Comparison of ENCODE assay signal across 29 mouse cellular contexts in the genomic region with DNA sequence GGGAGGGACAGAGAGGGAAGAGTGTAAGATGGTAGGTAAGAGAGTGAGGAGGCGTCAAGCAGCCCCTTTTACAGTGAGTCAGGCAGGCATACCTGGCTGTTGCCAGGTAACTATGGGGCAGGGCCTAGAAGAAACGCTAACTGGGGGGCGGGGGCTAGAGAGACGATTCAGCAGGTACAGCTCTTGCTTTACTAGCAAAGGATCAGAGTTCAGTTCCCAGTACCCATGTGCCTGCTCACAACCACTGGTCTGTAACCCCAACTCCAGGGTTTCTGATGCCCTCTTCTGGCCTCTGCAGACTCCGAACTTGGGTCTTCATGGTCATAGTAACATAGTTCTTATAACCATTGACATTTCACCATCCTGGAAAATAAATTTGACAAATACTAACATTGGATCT. TPM values are rescaled to one million over a fixed set of nuclear protein-coding genes. Genes with fewer than 3 reads are reported as not detected.
DNase-seq lines count a peak whose midpoint lies in the region; ATAC-seq and TF ChIP-seq lines count a peak whose summit lies in the region.
"Had no signal": no experiment of that assay in that cellular context is flagged by ENCODE, and none has a peak within 500 bp of the region (broad histone marks: within the 10 kb centered on the region; RNA-seq: fewer than 3 reads in every experiment).

No protein-coding gene starts in this region.

- H3K4me2 ChIP-seq in liver, postnatal 0 days (ENCODE audit: low read depth, low read length), result no peak overlapping the region
- no peak overlapping the region for H3K4me2 ChIP-seq in kidney, postnatal 0 days (ENCODE audit: low read length)
- H3K4me2 ChIP-seq: embryonic facial prominence, embryonic 13.5 days; forebrain, embryonic 12.5 days had no signal

- H3K9ac ChIP-seq in liver, adult 2 months (ENCODE audit: low read depth, low read length), result no peak overlapping the region
- no peak overlapping the region for H3K9ac ChIP-seq in liver, postnatal 0 days (replicated peaks)
- H3K9ac ChIP-seq in kidney, postnatal 0 days (ENCODE audit: low read depth, low read length), result no peak overlapping the region
- H3K9ac ChIP-seq: embryonic facial prominence, embryonic 13.5 days; forebrain, embryonic 12.5 days; hindbrain, embryonic 15.5 days; limb, embryonic 13.5 days; liver, embryonic 14.5 days; neural tube, embryonic 13.5 days; stomach, embryonic 15.5 days had no signal

- peaks cover 7% of the 10 kb centered on the region; the same call in 1 of the 2 replicates for H3K79me2 ChIP-seq in liver, adult 2 months (ENCODE audit: control insufficient read depth, insufficient read depth, low read length)

- DNase-seq in cerebellum, adult 2 months, result no peak
- no peak for DNase-seq in cerebellum, adult 18-20 months
- peak; percentile 69 for DNase-seq in liver, adult 2 months (ENCODE audit: extremely low read depth, low read depth, low spot score)
- no peak for DNase-seq in liver, postnatal 0 days
- no peak for DNase-seq in kidney, postnatal 0 days (ENCODE audit: low spot score)
- no peak for DNase-seq in left cerebral cortex, postnatal 4 days
- DNase-seq in frontal cortex, postnatal 25 days (ENCODE audit: low spot score in 2 of 2), result no peak
- DNase-seq in urinary bladder, postnatal 25 days (ENCODE audit: low spot score), result no peak
- DNase-seq: adrenal gland, postnatal 10 days; cerebellum, adult 8-10 months; cerebellum, postnatal 36 days; embryo, embryonic 11 days; heart, postnatal 36 days; lung, postnatal 4 days; thymus, postnatal 36 days had no signal

- TF ChIP-seq CTCF in cerebellum, adult 2 months (IDR thresholded peaks at IDR 0.05; ENCODE audit: borderline replicate concordance, insufficient read depth, low read depth, low read length), result 0 out of 2 replicates have a peak, but pooled peaks have one; percentile 7
- TF ChIP-seq CTCF in liver, adult 2 months (IDR thresholded peaks at IDR 0.05; ENCODE audit: low read depth, low read length), result peak; percentile 33; the same call in 1 of the 2 replicates
- TF ChIP-seq CTCF in liver, postnatal 0 days (IDR thresholded peaks at IDR 0.05; ENCODE audit: low read depth), result no peak
- peak; percentile 32; the same call in 1 of the 2 replicates for TF ChIP-seq CTCF in kidney, postnatal 0 days (IDR thresholded peaks at IDR 0.05; ENCODE audit: low read depth)

- no peaks in the 10 kb centered on the region for H3K9me3 ChIP-seq in liver, postnatal 0 days (ENCODE audit: low read length)
- no peaks in the 10 kb centered on the region for H3K9me3 ChIP-seq in kidney, postnatal 0 days (replicated peaks; ENCODE audit: low read length)
- H3K9me3 ChIP-seq: embryonic facial prominence, embryonic 13.5 days; forebrain, embryonic 12.5 days; G1E; heart, embryonic 15.5 days; hindbrain, embryonic 15.5 days; limb, embryonic 13.5 days; neural tube, embryonic 13.5 days; stomach, embryonic 15.5 days had no signal

- intact Hi-C loops in left cerebral cortex, postnatal 4 days (cut with DNase I), result no loop called here

- no peak for TF ChIP-seq EP300 in liver, postnatal 0 days (IDR thresholded peaks at IDR 0.05; ENCODE audit: low read depth)

- no peaks in the 10 kb centered on the region for H3K27me3 ChIP-seq in cerebellum, adult 2 months (ENCODE audit: control insufficient read depth, insufficient read depth, low read length)
- H3K27me3 ChIP-seq in liver, adult 2 months (ENCODE audit: control insufficient read depth, insufficient read depth, low read length), result no peaks in the 10 kb centered on the region
- H3K27me3 ChIP-seq in liver, postnatal 0 days (ENCODE audit: insufficient read depth, low read length), result peaks cover 6% of the 10 kb centered on the region; the same call in 1 of the 2 replicates
- no peaks in the 10 kb centered on the region for H3K27me3 ChIP-seq in kidney, postnatal 0 days (ENCODE audit: insufficient read depth, low read length)
- H3K27me3 ChIP-seq: stomach, embryonic 15.5 days had no signal

- ATAC-seq in liver, postnatal 0 days, result no peak
- ATAC-seq in kidney, postnatal 0 days (replicated peaks; ENCODE audit: low FRiP score, low read depth), result peak; percentile 38; the same call in 1 of the 2 replicates

- no peak for TF ChIP-seq POLR2A in cerebellum, adult 2 months (IDR thresholded peaks at IDR 0.05; ENCODE audit: borderline replicate concordance, insufficient read depth, low read length)
- TF ChIP-seq POLR2A in liver, adult 2 months (IDR thresholded peaks at IDR 0.05; ENCODE audit: extremely low read depth, insufficient read depth, low read length), result no peak

- no peak overlapping the region for H3K27ac ChIP-seq in cerebellum, adult 2 months (ENCODE audit: insufficient read depth, low read length)
- no peak overlapping the region for H3K27ac ChIP-seq in liver, adult 2 months (replicated peaks; ENCODE audit: insufficient read depth, low read depth, low read length)
- no peak overlapping the region for H3K27ac ChIP-seq in liver, postnatal 0 days (ENCODE audit: low read depth)
- H3K27ac ChIP-seq in kidney, postnatal 0 days, result no peak overlapping the region
- H3K27ac ChIP-seq: embryonic facial prominence, embryonic 13.5 days; forebrain, embryonic 12.5 days; heart, embryonic 15.5 days; hindbrain, embryonic 15.5 days; limb, embryonic 13.5 days; liver, embryonic 14.5 days; neural tube, embryonic 13.5 days; stomach, embryonic 15.5 days had no signal

- H3K4me3 ChIP-seq in cerebellum, adult 2 months (replicated peaks; ENCODE audit: insufficient read depth, low read depth, low read length), result no peak overlapping the region
- no peak overlapping the region for H3K4me3 ChIP-seq in liver, adult 2 months (ENCODE audit: insufficient read depth, low read depth, low read length)
- no peak overlapping the region for H3K4me3 ChIP-seq in liver, postnatal 0 days (ENCODE audit: low read depth, low read length)
- H3K4me3 ChIP-seq in kidney, postnatal 0 days (replicated peaks; ENCODE audit: low read depth, low read length), result no peak overlapping the region
- H3K4me3 ChIP-seq: embryonic facial prominence, embryonic 13.5 days; erythroblast, embryonic 14.5 days; forebrain, embryonic 12.5 days had no signal

- no peaks in the 10 kb centered on the region for H3K4me1 ChIP-seq in cerebellum, adult 2 months (ENCODE audit: control insufficient read depth, insufficient read depth, low read length)
- peaks cover 8% of the 10 kb centered on the region; the same call in 1 of the 2 replicates for H3K4me1 ChIP-seq in liver, adult 2 months (ENCODE audit: control insufficient read depth, insufficient read depth, low read length)
- no peaks in the 10 kb centered on the region for H3K4me1 ChIP-seq in liver, postnatal 0 days (ENCODE audit: insufficient read depth)
- peaks cover 12% of the 10 kb centered on the region; the same call in 1 of the 2 replicates for H3K4me1 ChIP-seq in kidney, postnatal 0 days (replicated peaks; ENCODE audit: insufficient read depth, low read length)

- WGBS in cerebellum, adult 2 months, result 77% methylated on average over 5 of the region's 5 CpGs
- WGBS in liver, adult 2 months, result 53% methylated on average over 5 of the region's 5 CpGs
- WGBS in liver, postnatal 0 days (ENCODE audit: insufficient replicate concordance), result 61% methylated on average over 5 of the region's 5 CpGs
- WGBS in kidney, postnatal 0 days, result 52% methylated on average over 5 of the region's 5 CpGs

- H3K36me3 ChIP-seq in liver, adult 2 months (ENCODE audit: control insufficient read depth, insufficient read depth, low read length), result no peaks in the 10 kb centered on the region
- no peaks in the 10 kb centered on the region for H3K36me3 ChIP-seq in liver, postnatal 0 days (replicated peaks; ENCODE audit: insufficient read depth, low read length)
- H3K36me3 ChIP-seq in kidney, postnatal 0 days (ENCODE audit: insufficient read depth, low read length), result no peaks in the 10 kb centered on the region
- H3K36me3 ChIP-seq: embryonic facial prominence, embryonic 13.5 days; forebrain, embryonic 12.5 days; G1E; heart, embryonic 15.5 days; hindbrain, embryonic 15.5 days; limb, embryonic 13.5 days; neural tube, embryonic 13.5 days; stomach, embryonic 15.5 days had no signal

RNA-seq across cellular contexts. Expression of a gene that starts 1.3 kb away (rescaled TPM):
- polyA plus RNA-seq in cerebellum, adult 2 months (2012; rRNA removed), result 2.3 and 3.6 TPM in 2 replicates
- 50.9 and 53.5 TPM in 2 replicates for total RNA-seq in liver, adult 2 months (2014; rRNA removed)
- polyA plus RNA-seq in liver, adult 2 months (2012; rRNA removed), result 26.4 and 30.0 TPM in 2 replicates
- polyA plus RNA-seq in liver, postnatal 0 days (2015; fragmentation: Nextera tagmentation; extraction: Ambion mirVana), result 20.6 and 21.6 TPM in 2 replicates
- 27.5 and 27.6 TPM in 2 replicates for polyA plus RNA-seq in kidney, postnatal 0 days (2015; fragmentation: Nextera tagmentation; extraction: Ambion mirVana)
- total RNA-seq in left cerebral cortex, postnatal 4 days (2021), result 1 to 10 TPM in 1 of 2 experiments, under 1 TPM in 1; 0.89 to 1.2 TPM
- polyA plus RNA-seq: erythroblast, embryonic 14.5 days had no signal

RNA-seq across cellular contexts. Expression of a gene that starts 27.8 kb away (rescaled TPM):
- polyA plus RNA-seq in cerebellum, adult 2 months (2012; rRNA removed), result 0.08 TPM in 1 of 2 replicates, not detected in the other
- total RNA-seq in liver, adult 2 months (2014; rRNA removed), result not detected in 2 replicates
- polyA plus RNA-seq in liver, adult 2 months (2012; rRNA removed), result not detected in 2 replicates
- not detected in 2 replicates for polyA plus RNA-seq in liver, postnatal 0 days (2015; fragmentation: Nextera tagmentation; extraction: Ambion mirVana)
- not detected in 2 replicates for polyA plus RNA-seq in kidney, postnatal 0 days (2015; fragmentation: Nextera tagmentation; extraction: Ambion mirVana)
- total RNA-seq in left cerebral cortex, postnatal 4 days (2021), result not detected
- total RNA-seq: adrenal gland, postnatal 10 days; G1E; gastrocnemius, adult 8-10 months; heart, postnatal 36 days; layer of hippocampus, adult 8-10 months; left cerebral cortex, postnatal 14 days had no signal
- polyA plus RNA-seq: embryonic facial prominence, embryonic 13.5 days; erythroblast, embryonic 14.5 days; forebrain, embryonic 12.5 days; G1E; heart, embryonic 15.5 days; liver, embryonic 14.5 days; myocyte; neural tube, embryonic 13.5 days; stomach, embryonic 15.5 days had no signal

RNA-seq across cellular contexts. Expression of a gene that starts 32.0 kb away (rescaled TPM):
- polyA plus RNA-seq in cerebellum, adult 2 months (2012; rRNA removed), result 27.7 and 29.5 TPM in 2 replicates
- 4.1 and 5.3 TPM in 2 replicates for total RNA-seq in liver, adult 2 months (2014; rRNA removed)
- polyA plus RNA-seq in liver, adult 2 months (2012; rRNA removed), result 3.1 and 3.5 TPM in 2 replicates
- 10.5 and 12.1 TPM in 2 replicates for polyA plus RNA-seq in liver, postnatal 0 days (2015; fragmentation: Nextera tagmentation; extraction: Ambion mirVana)
- polyA plus RNA-seq in kidney, postnatal 0 days (2015; fragmentation: Nextera tagmentation; extraction: Ambion mirVana), result 35.3 and 37.8 TPM in 2 replicates
- 10 to 100 TPM; 56.5 to 59.9 TPM for total RNA-seq in left cerebral cortex, postnatal 4 days (2021)
